Mouse (Mus musculus) CH12.LX (cell line): ENCODE data around the gene Tgfb2. TPM values are rescaled to one million over a fixed set of nuclear protein-coding genes. Genes with fewer than 3 reads are reported as not detected.

Experiments used
- DNase-seq: peaks from one replicate; pipeline ENCODE4 v3.0.0-alpha.2; 2013; ENCODE audit errors: extremely low read depth
- H3K27ac ChIP-seq: 2 replicates; pipeline ENCODE4 v1.5.1; 2012; ENCODE audit warnings: low read depth, mild to moderate bottlenecking, control low read depth, moderate library complexity; ENCODE audit not compliant: insufficient read depth
- H3K27me3 ChIP-seq: replicated peaks from 2 replicates; pipeline ENCODE3; 2012; ENCODE audit warnings: inconsistent platforms
- H3K36me3 ChIP-seq, 2 experiments: replicated peaks in 1 of 2; 2 replicates each; pipeline versions ENCODE3 to v1.6.1; 2012; ENCODE audit warnings: inconsistent platforms in 1 of 2, low read length in 1 of 2, mild to moderate bottlenecking in 1 of 2, mixed read lengths in 1 of 2, moderate library complexity in 1 of 2; ENCODE audit not compliant: control insufficient read depth in 1 of 2, insufficient read depth in 1 of 2
- H3K4me1 ChIP-seq, 2 experiments: 2 replicates each; pipeline ENCODE4 v1.6.1; 2012; ENCODE audit warnings: inconsistent platforms in 1 of 2, moderate library complexity in 1 of 2; ENCODE audit not compliant: insufficient read depth in 2 of 2, control insufficient read depth in 1 of 2
- H3K4me2 ChIP-seq: 2 replicates; pipeline ENCODE4 v1.6.1; 2012; ENCODE audit warnings: low read depth, mild to moderate bottlenecking, control low read depth; ENCODE audit not compliant: poor library complexity, insufficient read depth, severe bottlenecking
- H3K4me3 ChIP-seq, 3 experiments: fragments of 150-350 bp in 1 of 3; sonication (generic) in 1 of 3; replicated peaks in 1 of 3; 2 replicates each; pipeline versions ENCODE3 to v1.5.1; 2011 to 2012; ENCODE audit warnings: low read depth in 2 of 3, low read length in 2 of 3, mild to moderate bottlenecking in 2 of 3, moderate library complexity in 2 of 3, control low read depth in 1 of 3, improper control_type of control experiment in 1 of 3, inconsistent platforms in 1 of 3, mixed read lengths in 1 of 3; ENCODE audit not compliant: poor library complexity in 1 of 3
- H3K79me2 ChIP-seq: replicated peaks from 2 replicates; pipeline ENCODE4 v1.6.1; 2012; ENCODE audit warnings: mild to moderate bottlenecking, moderate library complexity; ENCODE audit not compliant: control insufficient read depth, poor library complexity, insufficient read depth, severe bottlenecking; ENCODE audit errors: extremely low read depth
- H3K9ac ChIP-seq: 2 replicates; pipeline ENCODE4 v1.6.1; 2012; ENCODE audit warnings: low read depth, mild to moderate bottlenecking, control low read depth, moderate library complexity; ENCODE audit not compliant: insufficient read depth
- H3K9me3 ChIP-seq: replicated peaks from 2 replicates; pipeline ENCODE3; 2012; ENCODE audit warnings: low read length, inconsistent platforms, mixed read lengths
- BHLHE40 ChIP-seq: IDR thresholded peaks from 2 replicates; pipeline ENCODE4 v1.6.1; 2011; ENCODE audit warnings: mild to moderate bottlenecking, low read depth, low read length, improper control_type of control experiment
- CHD1 ChIP-seq: IDR thresholded peaks from 2 replicates; pipeline ENCODE4 v1.6.1; 2012; ENCODE audit warnings: low read depth, low read length, improper control_type of control experiment, inconsistent platforms
- E2F4 ChIP-seq: IDR thresholded peaks from 2 replicates; pipeline ENCODE4 v1.6.1; 2011; ENCODE audit warnings: low read depth, low read length, improper control_type of control experiment; ENCODE audit not compliant: insufficient replicate concordance
- ETS1 ChIP-seq: conservative IDR thresholded peaks from 2 replicates; pipeline ENCODE4 v1.6.1; 2012; ENCODE audit warnings: low read depth, mild to moderate bottlenecking, inconsistent platforms, low read length, improper control_type of control experiment, moderate library complexity
- JUN ChIP-seq: IDR thresholded peaks from 2 replicates; pipeline ENCODE4 v1.6.1; 2011; ENCODE audit warnings: low read depth, mild to moderate bottlenecking, low read length, improper control_type of control experiment, moderate library complexity; ENCODE audit not compliant: insufficient read depth
- KAT2A ChIP-seq: IDR thresholded peaks from 2 replicates; pipeline ENCODE4 v1.6.1; 2012; ENCODE audit warnings: low read length, improper control_type of control experiment, inconsistent platforms; ENCODE audit not compliant: insufficient replicate concordance
- MAFK ChIP-seq: IDR thresholded peaks from 2 replicates; pipeline ENCODE4 v1.6.1; 2011; ENCODE audit warnings: low read length, improper control_type of control experiment; ENCODE audit not compliant: insufficient replicate concordance
- MAX ChIP-seq: IDR thresholded peaks from 2 replicates; pipeline ENCODE4 v1.6.1; 2011; ENCODE audit warnings: low read length, improper control_type of control experiment
- MYC ChIP-seq: IDR thresholded peaks from 2 replicates; pipeline ENCODE4 v1.6.1; 2011; ENCODE audit warnings: low read depth, mild to moderate bottlenecking, improper control_type of control experiment, low read length
- NELFE ChIP-seq: IDR thresholded peaks from 2 replicates; pipeline ENCODE4 v1.6.1; 2011; ENCODE audit warnings: low read depth, low read length, improper control_type of control experiment
- NRF1 ChIP-seq: IDR thresholded peaks from 2 replicates; pipeline ENCODE4 v1.6.1; 2014; ENCODE audit warnings: low read depth, mild to moderate bottlenecking, inconsistent platforms, low read length, improper control_type of control experiment, moderate library complexity
- PAX5 ChIP-seq: IDR thresholded peaks from 2 replicates; pipeline ENCODE4 v1.6.1; 2012; ENCODE audit warnings: low read length, inconsistent platforms, mixed read lengths
- POLR2A ChIP-seq: IDR thresholded peaks from 2 replicates; pipeline ENCODE4 v1.6.1; 2011; ENCODE audit warnings: low read depth, mild to moderate bottlenecking, improper control_type of control experiment, low read length
- RAD21 ChIP-seq: IDR thresholded peaks from 2 replicates; pipeline ENCODE4 v1.6.1; 2011; ENCODE audit warnings: low read depth, mild to moderate bottlenecking, low read length, improper control_type of control experiment, moderate library complexity
- SIN3A ChIP-seq: IDR thresholded peaks from 2 replicates; pipeline ENCODE4 v1.6.1; 2012; ENCODE audit warnings: low read length, improper control_type of control experiment, inconsistent platforms
- USF1 ChIP-seq: IDR thresholded peaks from 2 replicates; pipeline ENCODE4 v1.6.1; 2014; ENCODE audit warnings: low read depth, mild to moderate bottlenecking, inconsistent platforms, low read length, improper control_type of control experiment
- ZC3H11A ChIP-seq: IDR thresholded peaks from 2 replicates; pipeline ENCODE4 v1.6.1; 2012; ENCODE audit warnings: low read depth, mild to moderate bottlenecking, inconsistent platforms, low read length, improper control_type of control experiment
- ZKSCAN1 ChIP-seq: IDR thresholded peaks from 2 replicates; pipeline ENCODE4 v1.6.1; 2012; ENCODE audit warnings: low read depth, inconsistent platforms, low read length, improper control_type of control experiment, borderline replicate concordance
- ZMIZ1 ChIP-seq: IDR thresholded peaks from 2 replicates; pipeline ENCODE4 v1.6.1; 2012; ENCODE audit warnings: low read depth, mild to moderate bottlenecking, inconsistent platforms, low read length, improper control_type of control experiment
- ZNF384 ChIP-seq: IDR thresholded peaks from 2 replicates; pipeline ENCODE4 v1.6.1; 2012; ENCODE audit warnings: low read depth, low read length, improper control_type of control experiment, inconsistent platforms
- dilution Hi-C: fragments of 300-500 bp; cut with MboI; formaldehyde crosslinking; loops from 2 replicates; pipeline ENCODE4 v1.14.3; 2020; ENCODE audit warnings: low sequenced_read_pairs; ENCODE audit not compliant: extremely low pct_unique_long_range_greater_than_20kb, extremely low pct_ligation_motif_present
- in situ Hi-C: fragments of 300-500 bp; cut with MboI; formaldehyde crosslinking; loops from 3 replicates; pipeline ENCODE4 v1.14.3; 2019; ENCODE audit warnings: low sequenced_read_pairs, low pct_ligation_motif_present, low pct_unique_long_range_greater_than_20kb, mixed read lengths
- polyA plus RNA-seq: library from polyadenylated mRNA; unstranded; fragments of >175 nt; gene quantifications from 2 replicates; pipeline ENCODE4 v1.2.1, GENCODE M21; 2012; ENCODE audit warnings: low read depth; ENCODE audit not compliant: insufficient read length
- total RNA-seq, 2 experiments: library from RNA; depleted of rRNA; stranded (reverse); fragments of 300-350 nt in 1 of 2; fragments of >200 nt in 1 of 2; gene quantifications; 2 replicates each; pipeline ENCODE4 v1.2.3; 2012 to 2014

Tgfb2 gene
- total and polyA plus RNA-seq, 3 experiments = 0.04 TPM; not detected in 2

DNA sequence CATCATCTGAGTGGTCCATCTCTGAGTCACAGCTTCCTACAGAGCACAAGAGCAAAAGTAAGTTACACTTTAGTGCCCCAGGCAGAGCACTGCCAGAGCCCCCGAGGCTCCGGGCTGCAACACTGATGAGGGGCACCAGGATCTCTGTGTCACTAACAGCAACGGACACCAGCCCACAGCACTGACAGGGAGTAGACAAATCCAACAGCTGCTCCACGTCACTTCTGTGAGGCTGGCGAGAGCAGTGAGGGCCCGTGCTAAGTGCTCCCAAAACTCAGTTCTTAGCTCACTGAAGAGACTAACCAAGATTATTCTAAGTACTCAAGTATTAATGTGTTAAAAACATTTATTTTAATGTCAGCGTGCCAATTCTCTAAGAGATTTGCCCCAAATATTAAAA is 34.0 kb upstream of the Tgfb2 start:
- H3K4me1 ChIP-seq = peaks cover 3 to 6% of the 10 kb centered on the region in 2 experiments; a peak in 2 of 4 replicates
- dilution Hi-C loops = no loop called here
- H3K4me3 ChIP-seq = no peak overlapping the region
- H3K9me3 ChIP-seq = no peaks in the 10 kb centered on the region
- no peaks in the 10 kb centered on the region for H3K27me3 ChIP-seq
- no peak overlapping the region for H3K4me2 ChIP-seq
- H3K9ac ChIP-seq = no peak overlapping the region
- TF ChIP-seq MYC (no peak), JUN (no peak)
- in situ Hi-C loops = no loop called here
- no peak overlapping the region for H3K27ac ChIP-seq
- DNase-seq = no peak
- peaks cover 51 to 87% of the 10 kb centered on the region in 2 experiments for H3K36me3 ChIP-seq
- H3K79me2 ChIP-seq = peaks cover 44% of the 10 kb centered on the region

DNA sequence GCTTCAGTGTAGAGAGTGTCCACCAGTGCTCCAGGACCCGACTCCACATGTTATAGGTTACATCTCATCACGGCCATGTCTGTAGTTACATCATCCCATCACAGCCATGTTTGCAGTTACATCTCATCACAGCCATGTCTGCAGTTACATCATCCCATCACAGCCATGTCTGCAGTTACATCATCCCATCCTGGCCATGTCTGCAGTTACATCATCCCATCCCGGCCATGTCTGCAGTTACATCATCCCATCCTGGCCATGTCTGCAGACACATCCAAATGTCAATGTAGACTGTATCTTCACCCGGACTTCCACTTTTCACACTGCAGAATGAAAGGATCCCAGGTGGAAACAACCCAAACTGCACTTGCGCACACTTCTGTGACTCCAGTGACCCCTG is 29.7 kb upstream of the Tgfb2 start:
- TF ChIP-seq ZC3H11A = no peak
- no peak for TF ChIP-seq ZKSCAN1
- TF ChIP-seq RAD21 = no peak
- TF ChIP-seq JUN = no peak
- no peak for TF ChIP-seq E2F4
- no peak for TF ChIP-seq SIN3A
- TF ChIP-seq ZMIZ1 = no peak
- TF ChIP-seq BHLHE40 = no peak
- TF ChIP-seq ETS1 = no peak
- no peak for TF ChIP-seq KAT2A
- no peak for TF ChIP-seq NRF1
- no peak for TF ChIP-seq POLR2A
- no peak for TF ChIP-seq USF1
- TF ChIP-seq MAX = no peak
- TF ChIP-seq NELFE = no peak
- TF ChIP-seq CHD1 = no peak
- TF ChIP-seq PAX5 = no peak
- no peak for TF ChIP-seq MAFK
- no peak for TF ChIP-seq ZNF384
- no peak overlapping the region for H3K9ac ChIP-seq
- H3K9me3 ChIP-seq = no peaks in the 10 kb centered on the region
- H3K27me3 ChIP-seq = no peaks in the 10 kb centered on the region
- H3K4me2 ChIP-seq = no peak overlapping the region
- dilution Hi-C loops = no loop called here
- DNase-seq = no peak
- peaks cover 3% of the 10 kb centered on the region for H3K79me2 ChIP-seq
- no peak overlapping the region for H3K4me3 ChIP-seq
- in situ Hi-C loops = no loop called here
- peak overlapping the region; percentile 5; the same call in 1 of the 2 replicates for H3K27ac ChIP-seq
- H3K4me1 ChIP-seq = 0 out of 4 replicates have a peak, but pooled peaks cover 0 to 3% of the 10 kb centered on the region in 2 experiments
- peaks cover 59 to 73% of the 10 kb centered on the region in 2 experiments for H3K36me3 ChIP-seq
